Mouse (Mus musculus) cortical plate, adult 2 months (tissue): ENCODE results near the gene Ewsr1. TPM values are rescaled to one million over a fixed set of nuclear protein-coding genes. Genes with fewer than 3 reads are reported as not detected.
A peak's percentile ranks its signal among the peaks of the same experiment; 100 is the strongest.
"Not testable (repeated sequence)": the region's sequence is repeated elsewhere in the genome, so short reads cannot be mapped to it uniquely, and the experiment has no call there.

Source experiments
- H3K27ac ChIP-seq: fragments of 200-500 bp; 2 replicates; pipeline ENCODE4 v1.5.1; 2012; ENCODE audit warnings: low read length, control low read depth, inconsistent platforms; ENCODE audit not compliant: insufficient read depth
- H3K4me1 ChIP-seq: fragments of 200-500 bp; 2 replicates; pipeline ENCODE4 v1.6.1; 2011; ENCODE audit warnings: low read length; ENCODE audit not compliant: control insufficient read depth, insufficient read depth
- H3K4me3 ChIP-seq: fragments of 200-500 bp; 2 replicates; pipeline ENCODE4 v1.5.1; 2011; ENCODE audit warnings: mild to moderate bottlenecking, low read length, control low read depth; ENCODE audit not compliant: insufficient read depth
- CTCF ChIP-seq: fragments of 200-500 bp; IDR thresholded peaks from 2 replicates; pipeline ENCODE4 v1.5.1; 2011; ENCODE audit warnings: mild to moderate bottlenecking, control low read depth, low read length; ENCODE audit not compliant: insufficient read depth; ENCODE audit errors: extremely low read depth
- POLR2A ChIP-seq: fragments of 200-500 bp; IDR thresholded peaks from 2 replicates; pipeline ENCODE4 v1.6.1; 2011; ENCODE audit warnings: mild to moderate bottlenecking, low read length, control low read depth; ENCODE audit not compliant: insufficient read depth; ENCODE audit errors: extremely low read depth
- polyA plus RNA-seq: library from polyadenylated mRNA; depleted of rRNA; stranded (reverse); fragments of >200 nt; gene quantifications from 2 replicates; pipeline ENCODE4 v1.2.3, GENCODE M21; 2012

Ewsr1 gene
- polyA plus RNA-seq, 1 experiment = 345 TPM

GRCm38 (mm10) chr11:5099576-5100183, 614 bp upstream of the Ewsr1 start:
- H3K4me3 ChIP-seq = peak overlapping the region; percentile 61
- peak overlapping the region; percentile 72 for H3K27ac ChIP-seq
- no peak for TF ChIP-seq CTCF
- TF ChIP-seq POLR2A = peak; percentile 91
- peaks cover 4% of the 10 kb centered on the region; the same call in 1 of the 2 replicates for H3K4me1 ChIP-seq

GRCm38 (mm10) chr11:5098035-5098735, 881 bp downstream of the Ewsr1 start:
- Histone ChIP-seq H3K4me3 (peak overlapping the region; percentile 61), H3K27ac (peak overlapping the region; percentile 98), H3K4me1 (peaks cover 4% of the 10 kb centered on the region; the same call in 1 of the 2 replicates)
- TF ChIP-seq CTCF (no peak), POLR2A (0 out of 2 replicates have a peak, but pooled peaks have one; percentile 39)

DNA sequence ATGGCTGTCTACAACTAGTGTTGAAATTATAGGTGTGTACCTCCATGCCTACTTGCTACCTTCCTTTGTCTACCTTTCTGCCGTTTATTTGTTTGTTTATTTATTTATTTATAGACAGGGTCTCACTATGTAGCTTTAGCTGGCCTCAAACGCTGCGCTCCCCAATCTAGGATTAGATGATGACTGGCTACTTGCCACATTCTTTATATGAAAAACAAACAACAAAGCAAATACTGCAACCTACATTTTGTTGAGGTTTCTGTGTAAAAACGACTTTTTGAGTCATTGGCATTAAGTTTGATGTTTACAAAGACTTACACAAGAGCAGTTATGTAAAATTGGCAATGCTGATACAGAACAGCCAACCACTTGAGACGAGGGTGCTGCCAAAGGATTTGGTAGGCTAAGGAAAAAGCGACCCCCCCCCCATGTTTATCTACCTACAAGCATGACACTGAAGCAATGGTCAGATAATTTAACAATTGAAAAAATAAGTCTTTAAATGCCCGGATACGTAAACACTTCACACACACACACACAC, 2.5 kb downstream of the Ewsr1 start:
- Histone ChIP-seq H3K4me1 (peaks cover 4% of the 10 kb centered on the region; the same call in 1 of the 2 replicates), H3K27ac (no peak overlapping the region), H3K4me3 (no peak overlapping the region)
- no peak for TF ChIP-seq POLR2A

GRCm38 (mm10) chr11:5095877-5096276, 3.2 kb downstream of the Ewsr1 start:
- H3K4me3 ChIP-seq = no peak overlapping the region
- TF ChIP-seq POLR2A (no peak), CTCF (no peak)
- H3K4me1 ChIP-seq = peaks cover 4% of the 10 kb centered on the region; the same call in 1 of the 2 replicates
- H3K27ac ChIP-seq = no peak overlapping the region

GRCm38 (mm10) chr11:5091706-5092105, 7.4 kb downstream of the Ewsr1 start:
- H3K27ac ChIP-seq = no peak overlapping the region
- no peaks in the 10 kb centered on the region; the same call in 1 of the 2 replicates for H3K4me1 ChIP-seq
- no peak overlapping the region for H3K4me3 ChIP-seq
- peak; percentile 13; the same call in 1 of the 2 replicates for TF ChIP-seq CTCF
- TF ChIP-seq POLR2A = no peak

DNA sequence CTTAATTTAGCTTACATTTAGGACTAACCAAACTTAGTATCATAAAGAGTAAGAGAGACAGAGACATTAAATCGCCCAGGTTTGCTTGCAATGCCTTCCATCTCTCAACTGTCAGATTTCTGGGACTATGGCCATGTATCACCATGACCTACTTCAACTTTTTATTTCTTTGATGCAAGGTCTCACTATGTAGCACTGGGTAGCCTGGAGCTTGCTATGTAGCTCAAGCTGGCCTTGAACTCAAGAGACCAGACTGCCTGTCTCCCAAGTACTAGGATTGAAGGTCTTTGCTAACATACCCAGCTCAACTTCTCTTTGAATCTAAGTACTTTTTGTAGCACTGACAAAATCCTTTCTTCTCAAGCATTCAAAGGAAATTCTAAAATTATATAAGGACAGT, 9.9 kb downstream of the Ewsr1 start:
- no peak overlapping the region for H3K4me3 ChIP-seq
- H3K27ac ChIP-seq = no peak overlapping the region
- H3K4me1 ChIP-seq = no peaks in the 10 kb centered on the region; the same call in 1 of the 2 replicates

GRCm38 (mm10) chr11:5076843-5077242, 22.2 kb downstream of the Ewsr1 start:
- not testable (repeated sequence) for H3K27ac ChIP-seq, H3K4me3 ChIP-seq, H3K4me1 ChIP-seq

More for the DNA sequence above, 9.9 kb downstream of the Ewsr1 start:
- no peak for TF ChIP-seq POLR2A
- no peak for TF ChIP-seq CTCF

DNA sequence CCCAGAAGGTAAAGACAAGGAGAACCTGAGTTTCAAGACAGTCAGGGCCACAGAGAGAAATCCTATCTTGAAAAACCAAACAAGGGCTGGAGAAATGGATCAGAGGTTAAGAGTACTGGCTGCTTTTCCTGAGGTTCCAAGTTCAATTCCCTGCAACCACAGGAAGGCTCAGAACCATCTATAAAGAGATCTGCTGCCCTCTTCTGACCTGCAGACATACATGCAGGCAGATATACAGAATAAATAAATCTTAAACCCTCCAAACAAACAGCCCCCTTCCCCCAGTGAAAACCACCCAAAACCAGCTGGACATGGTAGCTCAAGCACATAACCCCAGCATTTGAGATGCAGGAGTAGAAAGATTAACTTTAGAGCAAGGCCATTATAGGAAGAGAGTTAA, 23.3 kb downstream of the Ewsr1 start:
- H3K4me3 ChIP-seq = no peak overlapping the region

DNA sequence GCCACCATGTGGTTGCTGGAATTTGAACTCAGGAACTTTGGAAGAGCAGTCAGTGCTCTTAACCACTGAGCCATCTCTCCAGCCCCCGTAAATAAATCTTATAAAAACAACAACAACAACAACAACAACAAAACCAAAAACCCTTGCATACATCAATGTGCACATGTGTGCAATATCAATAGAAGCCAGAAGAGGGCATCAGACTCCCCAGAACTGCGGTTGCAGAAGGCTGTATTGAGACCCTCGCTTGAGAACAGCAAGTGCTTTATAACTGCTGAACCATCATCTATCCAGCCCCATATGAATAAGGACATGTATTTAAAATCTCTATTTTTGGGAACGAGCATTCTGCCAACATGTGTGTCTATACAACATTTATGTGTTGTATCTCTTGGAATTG, 24.2 kb downstream of the Ewsr1 start:
- no peak for TF ChIP-seq CTCF
- no peak for TF ChIP-seq POLR2A
- Histone ChIP-seq H3K4me1 (peaks cover 2% of the 10 kb centered on the region; the same call in 1 of the 2 replicates), H3K27ac (no peak overlapping the region), H3K4me3 (no peak overlapping the region)

More for the DNA sequence above, 23.3 kb downstream of the Ewsr1 start:
- Histone ChIP-seq H3K27ac (no peak overlapping the region), H3K4me1 (peaks cover 3% of the 10 kb centered on the region; the same call in 1 of the 2 replicates)
- TF ChIP-seq CTCF (no peak), POLR2A (no peak)
